Mouse (Mus musculus) megakaryocyte, embryonic 14.5 days (primary cell): ENCODE measurements around the gene Ceacam18. TPM values are rescaled to one million over a fixed set of nuclear protein-coding genes. Genes with fewer than 3 reads are reported as not detected.
A peak's percentile ranks its signal among the peaks of the same experiment; 100 is the strongest.

Experiments used
- H3K27me3 ChIP-seq: replicated peaks from 2 replicates; pipeline ENCODE3; 2012; ENCODE audit warnings: inconsistent platforms
- H3K36me3 ChIP-seq: replicated peaks from 2 replicates; pipeline ENCODE3; 2012; ENCODE audit warnings: low read length, inconsistent platforms, mixed read lengths
- H3K4me1 ChIP-seq: 2 replicates; pipeline ENCODE4 v1.6.1; 2012; ENCODE audit warnings: inconsistent platforms
- H3K4me3 ChIP-seq: replicated peaks from 2 replicates; pipeline ENCODE3; 2012; ENCODE audit warnings: moderate library complexity, mild to moderate bottlenecking, inconsistent platforms
- H3K9me3 ChIP-seq: 2 replicates; pipeline ENCODE4 v1.6.1; 2012; ENCODE audit warnings: inconsistent platforms
- FLI1 ChIP-seq: IDR thresholded peaks from 2 replicates; pipeline ENCODE4 v1.6.1; 2012; ENCODE audit warnings: low read length, inconsistent platforms, mixed read lengths
- GATA1 ChIP-seq: IDR thresholded peaks from 3 replicates; pipeline ENCODE4 v1.6.1; 2012; ENCODE audit warnings: mixed read lengths, low read length, inconsistent platforms, borderline replicate concordance
- polyA plus RNA-seq: library from polyadenylated mRNA; stranded (reverse); fragments of >175 nt; gene quantifications from 2 replicates; pipeline ENCODE4 v1.2.3, GENCODE M21; 2012; ENCODE audit warnings: low replicate concordance; ENCODE audit not compliant: insufficient read depth

Ceacam18 gene
- polyA plus RNA-seq, 1 experiment = not detected

DNA sequence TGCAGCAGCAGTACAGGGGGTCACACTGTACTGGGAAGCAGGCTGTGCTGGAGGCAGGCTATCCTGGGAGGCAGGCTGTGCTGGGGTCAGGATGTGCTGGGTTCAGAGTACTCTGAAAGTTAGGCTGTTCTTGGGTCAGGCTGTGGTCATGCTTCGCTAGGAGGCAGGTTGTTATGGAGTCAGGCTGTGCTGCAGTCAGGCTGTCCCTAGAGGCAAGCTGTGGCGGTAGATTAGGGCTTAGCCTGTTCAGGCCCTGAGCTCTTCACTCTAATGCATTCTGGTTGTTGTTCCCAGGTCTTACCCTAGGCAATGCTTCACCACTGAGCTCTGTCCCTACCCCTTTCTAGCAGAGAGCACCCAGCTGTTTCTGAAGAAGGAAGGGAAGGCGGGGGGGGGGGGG lies 9.4 kb upstream of the Ceacam18 start:
- Histone ChIP-seq H3K4me1 (peaks cover 12% of the 10 kb centered on the region), H3K27me3 (peaks cover 7% of the 10 kb centered on the region), H3K4me3 (no peak overlapping the region), H3K9me3 (no peaks in the 10 kb centered on the region), H3K36me3 (no peaks in the 10 kb centered on the region)
- TF ChIP-seq GATA1 (no peak), FLI1 (no peak)

GRCm38 (mm10) chr7:43625794-43626422 lies 8.6 kb upstream of the Ceacam18 start:
- Histone ChIP-seq H3K4me1 (peaks cover 12% of the 10 kb centered on the region), H3K27me3 (peaks cover 7% of the 10 kb centered on the region), H3K9me3 (no peaks in the 10 kb centered on the region), H3K36me3 (no peaks in the 10 kb centered on the region), H3K4me3 (no peak overlapping the region)
- TF ChIP-seq GATA1 (no peak), FLI1 (no peak)

DNA sequence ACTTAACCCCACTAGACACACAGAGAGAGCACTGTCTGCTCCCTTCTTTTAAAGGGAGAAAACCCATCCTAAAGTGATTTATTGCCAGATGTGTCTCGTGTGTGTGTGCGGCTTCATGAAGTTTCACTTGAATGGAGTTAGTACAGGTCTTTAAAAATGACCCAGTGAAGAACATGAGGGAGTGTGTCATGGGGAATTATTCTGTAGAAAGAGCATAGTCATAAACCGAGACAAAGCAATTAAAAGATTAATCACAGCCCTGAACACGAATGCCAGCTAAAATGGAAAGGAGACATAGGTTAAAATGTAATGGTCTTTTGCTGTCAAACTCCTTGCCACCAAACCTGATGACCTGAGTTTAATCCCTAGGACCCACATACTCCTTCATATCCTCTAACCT lies 567 bp upstream of the Ceacam18 start:
- Histone ChIP-seq H3K4me3 (no peak overlapping the region), H3K9me3 (no peaks in the 10 kb centered on the region), H3K4me1 (peaks cover 8% of the 10 kb centered on the region; the same call in 1 of the 2 replicates), H3K36me3 (no peaks in the 10 kb centered on the region), H3K27me3 (no peaks in the 10 kb centered on the region)
- no peak for TF ChIP-seq GATA1
- no peak for TF ChIP-seq FLI1

- peaks cover 8% of the 10 kb centered on the region; the same call in 1 of the 2 replicates for H3K4me1 ChIP-seq
- no peaks in the 10 kb centered on the region for H3K36me3 ChIP-seq
- H3K4me3 ChIP-seq = no peak overlapping the region
- TF ChIP-seq GATA1 = no peak
- TF ChIP-seq FLI1 = no peak
- H3K27me3 ChIP-seq = no peaks in the 10 kb centered on the region
- no peaks in the 10 kb centered on the region for H3K9me3 ChIP-seq
Observed at GRCm38 (mm10) chr7:43636194-43636593, 1.7 kb downstream of the Ceacam18 start.

GRCm38 (mm10) chr7:43637118-43637517 lies 2.6 kb downstream of the Ceacam18 start:
- TF ChIP-seq GATA1 (no peak), FLI1 (no peak)
- H3K4me3 ChIP-seq = no peak overlapping the region
- H3K4me1 ChIP-seq = peaks cover 8% of the 10 kb centered on the region; the same call in 1 of the 2 replicates
- no peaks in the 10 kb centered on the region for H3K9me3 ChIP-seq
- no peaks in the 10 kb centered on the region for H3K27me3 ChIP-seq
- H3K36me3 ChIP-seq = no peaks in the 10 kb centered on the region

DNA sequence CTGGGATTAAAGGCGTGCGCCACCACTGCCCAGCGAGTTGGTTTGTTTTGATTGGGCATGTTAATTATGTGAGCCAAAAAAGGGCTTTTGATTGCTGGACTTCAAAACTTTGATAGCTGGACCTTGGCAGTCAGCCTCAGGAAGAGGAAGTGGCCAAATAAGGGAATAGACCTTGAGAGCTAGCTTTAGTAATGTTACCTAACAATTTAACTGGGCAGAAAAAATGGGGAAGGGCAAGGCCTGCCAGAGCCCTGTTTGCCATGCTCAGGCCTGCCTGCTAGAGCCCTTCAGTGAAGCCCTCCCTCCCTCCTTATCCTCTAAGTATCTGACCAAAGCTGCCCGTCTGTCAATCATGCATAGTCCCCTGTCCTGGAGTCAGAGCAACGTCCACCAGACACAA lies 8.1 kb downstream of the Ceacam18 start:
- H3K4me1 ChIP-seq = peaks cover 7% of the 10 kb centered on the region; the same call in 1 of the 2 replicates

GRCm38 (mm10) chr7:43643046-43643652 lies 8.6 kb downstream of the Ceacam18 start:
- H3K9me3 ChIP-seq = peaks cover 3% of the 10 kb centered on the region; the same call in 1 of the 2 replicates
- peaks cover 7% of the 10 kb centered on the region; the same call in 1 of the 2 replicates for H3K4me1 ChIP-seq
- H3K4me3 ChIP-seq = no peak overlapping the region
- peaks cover 2% of the 10 kb centered on the region for H3K27me3 ChIP-seq
- no peaks in the 10 kb centered on the region for H3K36me3 ChIP-seq
- TF ChIP-seq GATA1 = no peak
- TF ChIP-seq FLI1 = no peak

More for the DNA sequence above, 8.1 kb downstream of the Ceacam18 start:
- TF ChIP-seq FLI1 (no peak), GATA1 (no peak)
- peaks cover 2% of the 10 kb centered on the region for H3K27me3 ChIP-seq
- no peak overlapping the region for H3K4me3 ChIP-seq
- H3K36me3 ChIP-seq = no peaks in the 10 kb centered on the region
- H3K9me3 ChIP-seq = peaks cover 3% of the 10 kb centered on the region; the same call in 1 of the 2 replicates

DNA sequence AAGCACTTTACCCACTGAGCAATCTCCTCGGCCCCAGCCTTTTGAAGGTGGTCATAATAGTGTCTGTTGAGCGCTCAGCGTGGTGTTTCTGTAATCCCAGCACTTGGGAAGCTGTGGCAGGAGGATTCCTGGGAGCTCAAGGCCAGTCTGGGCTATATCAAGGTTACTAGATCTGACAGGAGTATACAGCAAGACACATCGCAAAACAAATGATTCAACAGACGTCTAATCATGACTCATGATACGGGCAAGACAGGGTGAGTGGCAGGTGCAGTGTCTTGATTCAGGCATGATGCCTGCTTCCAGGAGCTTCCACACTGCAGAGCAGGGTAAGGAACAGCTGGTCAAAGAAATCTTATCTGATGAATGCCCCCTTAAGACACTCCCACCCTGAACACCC lies 18.2 kb downstream of the Ceacam18 start:
- H3K4me3 ChIP-seq = no peak overlapping the region
- TF ChIP-seq GATA1 = no peak
- TF ChIP-seq FLI1 = no peak
- peaks cover 15% of the 10 kb centered on the region for H3K27me3 ChIP-seq

DNA sequence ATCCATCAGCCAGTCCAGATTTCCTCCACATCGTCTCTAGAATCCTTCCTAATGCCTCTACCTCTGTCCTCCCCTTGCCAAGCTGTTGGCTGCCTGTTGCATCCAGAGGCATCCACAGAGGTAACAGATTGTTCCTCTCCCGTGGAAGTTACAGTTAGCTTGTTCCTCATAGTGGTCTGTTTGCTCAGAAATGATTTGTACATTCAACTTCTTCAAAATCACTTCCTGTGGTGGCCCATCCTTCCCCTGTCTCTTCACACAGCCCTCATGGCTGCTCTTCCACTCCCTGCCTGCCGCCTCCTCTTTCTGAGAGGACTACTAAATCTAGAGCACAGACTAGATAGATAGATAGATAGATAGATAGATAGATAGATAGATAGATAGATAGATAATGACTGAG lies 20.0 kb downstream of the Ceacam18 start:
- H3K27me3 ChIP-seq = peaks cover 25% of the 10 kb centered on the region
- H3K4me1 ChIP-seq = peaks cover 12% of the 10 kb centered on the region
- no peaks in the 10 kb centered on the region for H3K36me3 ChIP-seq
- H3K4me3 ChIP-seq = no peak overlapping the region
- H3K9me3 ChIP-seq = peaks cover 15% of the 10 kb centered on the region
- TF ChIP-seq FLI1 = no peak
- no peak for TF ChIP-seq GATA1

More for the DNA sequence above, 18.2 kb downstream of the Ceacam18 start:
- no peaks in the 10 kb centered on the region for H3K36me3 ChIP-seq
- peaks cover 12% of the 10 kb centered on the region for H3K4me1 ChIP-seq
- peaks cover 15% of the 10 kb centered on the region for H3K9me3 ChIP-seq

GRCm38 (mm10) chr7:43656232-43656631 lies 21.7 kb downstream of the Ceacam18 start:
- peaks cover 25% of the 10 kb centered on the region for H3K27me3 ChIP-seq
- peak overlapping the region; percentile 33 for H3K4me3 ChIP-seq
- no peaks in the 10 kb centered on the region for H3K36me3 ChIP-seq
- no peak for TF ChIP-seq GATA1
- no peak for TF ChIP-seq FLI1
- H3K9me3 ChIP-seq = peaks cover 8% of the 10 kb centered on the region
- H3K4me1 ChIP-seq = peaks cover 23% of the 10 kb centered on the region
